Mouse (Mus musculus) heart, adult 2 months (tissue): Measurements from ENCODE around the gene Hspa12a.

Source experiments
- CTCF ChIP-seq: fragments of 200-600 bp; IDR thresholded peaks from 2 replicates; pipeline ENCODE4 v1.8.1; 2022; ENCODE audit warnings: antibody characterized with exemption, mild to moderate bottlenecking, moderate library complexity
- POLR2A ChIP-seq: fragments of 200-500 bp; IDR thresholded peaks from 2 replicates; pipeline ENCODE4 v1.6.1; 2011; ENCODE audit warnings: mild to moderate bottlenecking, low read depth, low read length, control low read depth; ENCODE audit not compliant: insufficient read depth

GRCm38 (mm10) chr19:58911386-58911785 lies 32.1 kb downstream of the Hspa12a start:
- TF ChIP-seq CTCF, result peak; percentile 95
- no peak for TF ChIP-seq POLR2A
